Mouse (Mus musculus) c-Kit-positive CD71-positive TER-119-positive erythroid progenitor cells, embryonic 14.5 days (primary cell): ENCODE data around the gene Dnajc19.
"Not testable (repeated sequence)": the region's sequence is repeated elsewhere in the genome, so short reads cannot be mapped to it uniquely, and the experiment has no call there.

Source experiments
- DNase-seq: peaks from one replicate; pipeline ENCODE4 v3.0.0-alpha.2; 2013; ENCODE audit warnings: low spot score

The Dnajc19 gene

DNA sequence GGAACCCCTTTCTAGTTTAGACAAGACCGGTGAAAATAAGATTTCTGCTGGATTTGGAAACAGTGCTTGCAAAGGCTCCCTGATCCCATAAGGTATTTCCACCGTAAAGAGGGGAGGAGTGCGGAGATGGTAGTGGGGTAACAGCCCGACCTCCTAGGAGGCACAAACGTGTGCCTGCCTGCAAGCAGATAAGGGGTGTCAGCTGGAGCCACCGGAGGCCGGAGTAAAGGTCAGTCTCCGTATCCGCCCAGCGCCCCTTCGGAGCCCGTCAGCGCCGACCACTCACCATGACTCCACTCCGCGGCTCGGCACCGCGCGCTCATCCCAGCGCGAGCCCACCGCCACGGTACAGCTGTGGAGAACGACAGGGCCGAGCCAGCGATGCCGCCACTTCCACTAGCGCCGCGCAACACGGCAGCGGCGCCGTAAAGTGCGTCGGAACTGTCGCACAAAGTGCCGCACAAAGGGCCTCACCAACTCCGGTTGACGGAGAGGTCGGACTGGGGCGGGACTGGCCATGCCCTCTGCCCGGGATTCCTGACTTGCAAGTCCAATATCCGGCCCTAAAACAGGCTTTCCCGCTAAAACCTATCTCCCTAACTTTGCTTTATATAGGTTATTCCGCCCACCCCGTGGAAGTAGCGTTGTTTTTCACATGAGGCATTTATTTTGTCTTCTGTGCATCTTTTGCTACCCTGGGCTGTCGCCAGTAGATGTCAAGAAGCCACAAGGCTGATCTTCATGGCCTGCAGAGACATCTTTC, at the start of gene Dnajc19:
Gene Dnajc19, minus strand, starts transcription at position 422 of the 763 bp plus-strand sequence.
- DNase-seq = peak; percentile 87

GRCm38 (mm10) chr3:34129957-34130356, 48.8 kb upstream of the Dnajc19 start:
- DNase-seq = no peak

DNA sequence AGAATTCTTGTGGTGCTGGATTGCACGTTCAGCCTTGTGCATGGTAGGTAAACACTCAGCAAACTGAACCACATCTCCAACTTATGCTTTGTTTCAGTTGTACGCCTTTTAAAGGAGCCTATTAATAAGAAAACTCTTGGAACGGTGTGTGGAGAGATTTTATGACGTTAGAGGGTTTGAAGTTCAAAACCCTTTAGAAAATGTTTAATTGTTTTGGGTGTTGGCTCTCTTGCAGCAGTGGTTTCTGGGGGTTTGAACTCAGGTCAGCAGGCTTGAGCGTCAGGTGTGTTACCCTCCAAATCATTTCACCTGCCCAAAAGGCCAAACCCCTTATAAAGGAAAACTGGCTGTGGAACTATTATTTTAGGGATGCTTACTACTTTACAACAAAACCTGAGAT, 40.2 kb upstream of the Dnajc19 start:
- no peak for DNase-seq

GRCm38 (mm10) chr3:34120791-34121190, 39.7 kb upstream of the Dnajc19 start:
- no peak for DNase-seq

- no peak for DNase-seq
These were observed 38.7 kb upstream of the Dnajc19 start for GRCm38 (mm10) chr3:34119869-34120268.

DNA sequence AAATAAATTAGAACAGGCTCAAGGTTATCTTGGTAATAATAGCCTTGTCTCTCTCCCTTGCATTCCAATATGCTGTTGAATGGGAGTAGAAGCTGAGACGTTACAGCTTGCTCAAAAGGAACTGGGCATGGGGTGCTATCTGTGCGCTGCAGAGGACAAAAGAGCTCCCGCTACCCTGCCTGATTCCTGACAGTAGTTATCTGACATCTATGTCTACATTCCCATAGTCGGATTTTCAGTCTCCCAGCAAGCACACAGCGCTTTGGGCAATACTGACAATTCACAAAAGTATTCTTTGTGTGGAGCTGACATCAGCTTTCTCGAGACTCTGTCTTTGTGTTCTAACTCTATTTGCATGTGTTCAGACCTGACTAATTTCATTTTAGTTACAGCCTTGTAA, 34.7 kb upstream of the Dnajc19 start:
- no peak for DNase-seq

DNA sequence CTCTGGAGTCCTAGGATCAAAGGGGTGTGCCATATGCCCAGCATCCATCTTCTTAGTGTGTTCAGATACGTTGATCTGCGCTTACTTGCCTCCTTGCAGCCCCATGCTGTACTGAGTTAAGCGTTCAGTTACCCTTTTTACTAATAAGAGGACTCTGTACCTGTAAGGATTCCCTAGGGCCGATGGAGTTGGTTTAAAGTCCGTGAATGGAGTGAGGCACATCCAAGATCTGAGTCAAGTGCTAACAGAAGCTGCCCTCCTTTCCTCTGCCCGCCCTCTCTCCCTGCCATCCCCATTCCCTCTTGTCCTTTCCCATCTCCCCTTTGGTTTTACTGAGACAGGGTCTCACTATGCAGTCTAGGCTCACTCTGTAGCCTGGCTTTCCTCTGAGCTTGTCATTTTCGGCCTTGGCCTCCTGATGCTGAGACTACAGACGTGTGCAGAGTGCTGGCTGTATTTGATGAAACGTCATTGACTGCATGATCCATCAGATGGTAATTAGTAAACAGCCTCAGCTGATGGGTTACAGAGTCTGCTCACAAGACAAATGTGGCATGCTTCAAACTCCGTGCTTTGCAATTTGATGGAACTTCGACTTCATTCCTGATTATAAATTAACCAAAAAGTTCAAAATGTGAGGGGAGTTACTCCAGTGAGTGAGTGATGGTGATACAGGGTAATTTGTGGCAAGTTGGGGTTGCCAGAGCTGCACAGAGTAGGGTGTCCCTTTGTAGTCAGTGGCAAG, 31.0 kb upstream of the Dnajc19 start:
- no peak for DNase-seq

GRCm38 (mm10) chr3:34107631-34108030, 26.5 kb upstream of the Dnajc19 start:
- no peak for DNase-seq

DNA sequence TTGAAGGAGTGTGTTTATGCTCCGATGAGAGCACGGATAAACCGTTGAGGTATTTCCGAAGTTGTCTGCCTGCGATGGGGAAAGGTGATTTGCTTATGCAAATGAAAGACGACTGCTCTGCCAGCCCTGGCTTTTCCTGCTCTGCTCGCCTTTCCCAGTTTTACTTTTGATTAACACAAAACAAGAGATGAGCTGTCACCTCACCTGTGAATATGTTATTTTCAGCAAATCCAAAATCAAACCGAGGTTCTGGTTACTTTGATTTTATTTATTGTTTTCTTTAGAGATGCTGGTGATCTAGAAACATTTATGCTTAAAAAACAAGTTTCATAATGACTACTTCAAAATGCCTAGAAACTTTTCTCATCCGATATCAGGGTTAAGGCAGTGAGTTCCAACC, 25.3 kb upstream of the Dnajc19 start:
- no peak for DNase-seq

DNA sequence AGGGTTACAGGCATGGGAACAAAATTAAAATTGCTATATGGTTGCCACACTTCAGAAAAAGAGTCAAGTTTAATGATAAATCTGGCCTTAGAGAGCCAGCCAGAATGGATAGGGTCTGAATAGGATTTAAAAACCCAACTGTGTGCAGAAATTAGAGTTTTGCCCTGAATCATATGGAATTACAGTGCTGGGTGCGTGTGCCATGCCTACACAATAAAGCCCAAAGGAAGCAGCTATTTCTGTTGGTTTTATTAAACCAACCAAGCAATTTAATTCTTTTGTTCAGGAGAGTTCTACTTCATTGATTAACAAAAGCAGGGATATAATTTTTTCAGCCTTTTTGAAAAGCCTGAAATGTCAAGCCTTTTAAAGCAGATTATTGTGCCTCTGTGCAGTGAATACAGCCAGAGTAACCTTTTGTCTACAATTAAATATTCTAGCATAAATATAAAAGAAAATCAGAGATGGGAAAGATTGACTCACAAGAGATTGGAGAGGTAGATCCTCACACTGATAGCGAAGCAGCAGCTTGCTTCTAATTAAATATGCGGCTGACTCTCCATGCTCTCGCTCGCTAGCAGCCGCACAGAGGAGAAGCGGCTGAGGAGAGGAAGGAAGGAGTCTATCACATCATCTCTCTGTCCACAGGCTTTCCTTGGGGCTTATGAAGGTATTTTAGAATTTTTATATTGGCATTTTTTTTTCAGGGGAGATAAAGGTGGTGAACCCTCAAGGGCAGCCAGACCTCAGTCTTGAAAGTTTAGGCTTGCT, 23.0 kb upstream of the Dnajc19 start:
- no peak for DNase-seq

DNA sequence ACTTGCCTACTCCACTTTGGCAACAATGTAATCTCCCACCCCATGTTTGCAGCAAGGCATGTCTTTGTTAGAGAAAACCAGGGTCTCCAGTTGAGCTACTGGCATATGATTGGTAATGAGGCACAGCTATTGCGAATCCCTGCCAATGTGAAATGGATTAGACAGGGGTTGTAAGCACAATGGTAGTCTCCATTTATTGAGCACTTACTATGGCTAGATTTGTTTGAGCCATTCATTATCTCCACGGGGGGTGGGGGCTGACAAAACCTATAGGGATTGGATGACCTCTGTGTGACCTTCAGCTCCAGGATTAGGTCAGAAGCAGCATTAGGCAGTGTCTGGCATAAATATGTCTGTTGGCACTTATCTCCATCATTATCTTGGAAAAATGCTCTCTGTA, 21.8 kb upstream of the Dnajc19 start:
- DNase-seq = no peak

DNA sequence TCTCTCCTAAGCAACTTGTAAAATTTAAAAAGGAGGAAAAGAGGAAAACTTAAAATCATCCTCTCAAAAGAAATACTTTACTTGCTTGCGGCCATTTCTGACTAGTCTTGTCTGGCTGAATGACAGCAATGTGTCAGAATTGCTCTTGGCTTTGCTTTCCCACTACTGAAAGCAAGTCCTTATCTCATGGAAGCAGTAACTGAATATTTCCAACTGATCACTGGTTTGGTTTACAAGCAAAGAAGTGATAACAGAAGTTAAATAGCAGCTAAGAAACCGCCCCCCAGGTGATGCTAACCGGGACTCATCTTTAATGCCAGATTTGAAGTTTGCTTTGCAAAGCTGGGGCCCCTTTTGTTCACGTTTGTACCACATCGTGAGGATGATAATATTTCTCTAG, 2.5 kb upstream of the Dnajc19 start:
- DNase-seq = peak; percentile 14

- peak; percentile 6 for DNase-seq
These were observed 808 bp upstream of the Dnajc19 start for GRCm38 (mm10) chr3:34081929-34082328.

DNA sequence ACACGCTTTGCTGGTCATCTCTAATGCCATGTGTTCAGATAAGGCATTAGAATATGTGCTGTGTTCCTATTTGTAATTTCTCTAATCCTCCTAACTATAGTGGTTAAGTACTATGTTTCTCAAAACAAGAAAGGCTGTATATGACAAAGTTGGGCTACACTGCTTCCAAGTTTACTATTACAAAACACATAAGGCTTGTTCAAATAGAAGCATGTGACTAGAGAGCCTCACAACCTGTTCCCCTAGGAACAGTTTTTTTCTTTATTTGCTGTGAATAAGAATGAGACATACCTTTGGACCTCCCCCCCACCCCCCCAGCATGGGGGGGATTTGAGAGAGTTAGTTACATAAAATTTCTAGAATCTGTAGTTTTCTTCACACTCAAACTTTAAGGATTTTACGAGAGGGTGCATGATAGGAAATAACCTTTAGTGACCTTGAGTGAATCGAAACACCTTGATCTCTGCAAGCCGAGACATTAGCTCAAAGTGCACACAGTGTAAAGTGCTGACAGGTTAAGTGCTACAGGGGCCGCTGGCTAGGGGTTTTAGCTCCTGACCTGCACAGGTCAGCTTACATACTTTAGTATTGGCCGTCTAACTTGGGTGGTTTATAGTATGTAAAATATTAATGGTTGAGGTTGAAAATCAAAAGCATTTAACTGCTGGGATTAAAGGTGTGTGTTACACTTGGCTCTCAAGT, 4.9 kb downstream of the Dnajc19 start:
- no peak for DNase-seq

DNA sequence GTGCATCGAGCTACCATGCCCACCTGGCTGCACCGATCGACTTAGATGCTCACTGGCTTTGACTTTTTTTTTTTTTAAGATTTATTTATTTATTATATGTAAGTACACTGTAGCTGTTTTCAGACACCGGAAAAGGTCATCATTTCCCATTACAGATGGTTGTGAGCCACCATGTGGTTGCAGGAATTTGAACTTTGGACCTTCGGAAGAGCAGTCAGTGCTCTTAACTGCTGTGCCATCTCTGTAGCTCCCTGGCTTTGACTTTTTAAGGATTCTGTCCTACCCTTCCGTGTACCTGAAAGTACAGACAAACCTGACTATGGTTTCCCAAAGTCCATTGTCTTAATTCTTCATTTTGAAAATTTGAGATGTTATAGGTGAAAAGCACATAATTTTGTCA, 8.4 kb downstream of the Dnajc19 start:
- no peak for DNase-seq

GRCm38 (mm10) chr3:34068943-34069342, 12.2 kb downstream of the Dnajc19 start:
- not testable (repeated sequence) for DNase-seq

GRCm38 (mm10) chr3:34062352-34062751, 18.8 kb downstream of the Dnajc19 start:
- no peak for DNase-seq

- no peak for DNase-seq
These were observed 39.1 kb downstream of the Dnajc19 start for GRCm38 (mm10) chr3:34041990-34042389.

DNA sequence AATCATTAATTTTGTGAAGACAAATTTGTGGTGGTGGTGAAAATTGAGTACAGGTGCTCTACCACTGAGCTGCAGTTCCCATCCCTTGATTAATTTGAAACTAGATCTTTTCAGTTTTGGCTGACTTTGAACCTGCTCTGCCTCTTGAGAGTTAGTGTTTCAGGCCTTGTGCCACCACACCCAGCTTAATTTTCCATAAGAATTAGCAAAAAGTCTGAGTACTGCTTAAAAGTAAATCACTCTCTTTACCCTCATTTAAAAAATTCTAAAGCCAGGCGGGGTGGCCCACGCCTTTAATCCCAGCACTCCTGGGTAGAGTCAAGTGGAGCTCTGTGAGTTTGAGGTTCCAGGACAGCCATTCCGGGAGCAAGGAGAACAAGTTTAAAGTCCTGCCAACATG, 45.4 kb downstream of the Dnajc19 start:
- no peak for DNase-seq

- no peak for DNase-seq
These were observed 46.3 kb downstream of the Dnajc19 start for GRCm38 (mm10) chr3:34034803-34035202.

DNA sequence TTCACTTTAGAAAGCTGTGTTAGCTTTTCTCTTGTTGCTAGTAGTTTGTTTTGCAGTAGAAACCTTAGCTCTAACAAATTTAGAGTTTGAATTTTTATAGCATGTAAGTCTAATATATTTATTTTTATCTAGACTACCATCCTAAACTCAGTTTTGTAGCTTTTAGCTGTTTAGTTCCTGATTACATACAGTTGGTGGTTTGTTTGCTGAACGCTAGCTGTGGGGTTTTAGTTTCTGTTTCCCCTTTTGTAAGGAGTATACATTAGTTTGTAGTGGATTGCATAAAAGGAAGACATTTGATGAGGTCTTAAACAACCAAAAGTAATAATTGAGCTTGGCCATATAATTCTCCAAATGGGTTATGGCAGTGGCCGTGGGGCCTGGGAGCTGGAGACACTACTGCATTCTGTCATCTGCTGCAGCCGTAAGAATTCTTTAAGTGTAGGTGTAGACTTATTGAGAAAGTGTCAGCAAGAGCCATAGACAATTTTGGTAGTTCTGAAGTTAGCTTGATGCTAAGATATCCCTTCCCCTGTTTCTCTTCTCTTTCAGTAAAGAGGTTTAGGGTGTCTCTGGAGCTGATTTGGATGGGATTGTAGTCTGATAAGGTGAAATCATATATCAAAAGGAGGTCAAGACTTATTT, 47.3 kb downstream of the Dnajc19 start:
- DNase-seq = no peak

DNA sequence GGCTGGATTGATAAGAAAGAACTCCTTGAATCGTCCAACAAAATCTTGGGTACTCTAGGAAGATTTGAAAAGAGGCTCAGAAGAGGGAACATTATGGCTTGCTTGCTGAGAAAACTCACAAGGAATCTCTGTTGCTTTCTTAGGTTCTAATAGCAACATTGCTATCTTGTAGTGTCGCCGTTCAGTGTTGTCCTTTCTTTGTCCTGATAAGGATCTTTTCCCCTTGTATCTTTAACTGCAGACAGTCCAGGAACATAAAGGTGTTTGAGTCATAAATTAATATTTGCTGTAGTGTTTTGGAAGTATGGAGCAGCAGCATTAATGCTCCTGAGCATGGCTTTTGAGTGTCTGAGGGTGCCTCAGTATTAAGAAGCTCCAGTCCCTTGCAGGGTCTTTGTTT, 50.5 kb downstream of the Dnajc19 start:
- DNase-seq = no peak
